23 mouse cellular contexts compared by ENCODE assay signal in the genomic region with DNA sequence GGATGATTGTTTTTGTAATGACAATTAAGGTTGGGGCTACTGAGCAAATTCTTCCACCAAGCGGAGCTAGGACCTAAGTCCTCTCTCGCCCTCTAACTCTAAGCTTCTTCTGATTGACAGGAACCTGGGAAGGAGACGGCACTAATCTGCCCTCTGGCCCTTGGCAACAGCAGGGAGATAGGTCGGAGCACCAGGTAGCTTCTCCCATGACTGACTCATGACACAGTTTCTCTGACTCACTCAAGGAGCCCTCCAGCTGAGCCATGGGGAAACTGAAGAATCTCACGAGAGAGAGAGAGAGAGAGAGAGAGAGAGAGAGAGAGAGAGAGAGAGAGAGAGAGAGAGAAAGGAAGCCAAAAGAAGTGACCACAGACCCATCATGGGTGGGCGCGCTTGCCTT.
"Had no signal": no experiment of that assay in that cellular context is flagged by ENCODE, and none has a peak within 500 bp of the region (broad histone marks: within the 10 kb centered on the region; RNA-seq: fewer than 3 reads in every experiment).

No protein-coding gene starts in this region.

- H3K27me3 ChIP-seq: hindbrain, embryonic 12.5 days; intestine, embryonic 15.5 days; limb, embryonic 12.5 days had no signal

- DNase-seq: gastrocnemius, postnatal 25 days; heart, adult 18-20 months; heart, postnatal 10 days; heart, postnatal 4 days; kidney, adult 18-20 months; kidney, adult 8-10 months; kidney, postnatal 10 days; kidney, postnatal 25 days; kidney, postnatal 4 days; liver had no signal

- H3K9ac ChIP-seq: heart, embryonic 12.5 days; hindbrain, embryonic 12.5 days; hindbrain, embryonic 14.5 days; intestine, embryonic 15.5 days; limb, embryonic 12.5 days had no signal

- H3K36me3 ChIP-seq: heart, embryonic 10.5 days; heart, embryonic 12.5 days; hindbrain, embryonic 10.5 days; hindbrain, embryonic 12.5 days; intestine, embryonic 15.5 days; limb, embryonic 10.5 days; limb, embryonic 12.5 days had no signal

- H3K4me2 ChIP-seq: heart, embryonic 12.5 days; hindbrain, embryonic 12.5 days; hindbrain, embryonic 14.5 days; intestine, embryonic 15.5 days; limb, embryonic 12.5 days; liver, embryonic 11.5 days had no signal

- H3K27ac ChIP-seq: heart, embryonic 10.5 days; hindbrain, embryonic 10.5 days; hindbrain, embryonic 12.5 days; hindbrain, embryonic 14.5 days; intestine, embryonic 15.5 days; layer of hippocampus, adult 2 months; left cerebral cortex, adult 2 months; limb, embryonic 10.5 days; limb, embryonic 12.5 days had no signal

- H3K9me3 ChIP-seq: heart, embryonic 10.5 days; heart, embryonic 12.5 days; hindbrain, embryonic 10.5 days; hindbrain, embryonic 12.5 days; intestine, embryonic 15.5 days; limb, embryonic 10.5 days; limb, embryonic 12.5 days had no signal

- H3K4me1 ChIP-seq: heart, embryonic 12.5 days; hindbrain, embryonic 10.5 days; hindbrain, embryonic 12.5 days; intestine, embryonic 15.5 days; limb, embryonic 12.5 days had no signal

- ATAC-seq: hindbrain, embryonic 16.5 days; inflammation-experienced regulatory T-cells, adult 6 months; intestine, embryonic 15.5 days had no signal

- H3K4me3 ChIP-seq: heart, embryonic 10.5 days; heart, embryonic 12.5 days; hindbrain, embryonic 10.5 days; hindbrain, embryonic 12.5 days; intestine, embryonic 15.5 days; layer of hippocampus, adult 2 months; left cerebral cortex, adult 2 months; limb, embryonic 10.5 days; limb, embryonic 12.5 days had no signal
